Comparison of ENCODE assay signal across 8 mouse cellular contexts in the genomic region with DNA sequence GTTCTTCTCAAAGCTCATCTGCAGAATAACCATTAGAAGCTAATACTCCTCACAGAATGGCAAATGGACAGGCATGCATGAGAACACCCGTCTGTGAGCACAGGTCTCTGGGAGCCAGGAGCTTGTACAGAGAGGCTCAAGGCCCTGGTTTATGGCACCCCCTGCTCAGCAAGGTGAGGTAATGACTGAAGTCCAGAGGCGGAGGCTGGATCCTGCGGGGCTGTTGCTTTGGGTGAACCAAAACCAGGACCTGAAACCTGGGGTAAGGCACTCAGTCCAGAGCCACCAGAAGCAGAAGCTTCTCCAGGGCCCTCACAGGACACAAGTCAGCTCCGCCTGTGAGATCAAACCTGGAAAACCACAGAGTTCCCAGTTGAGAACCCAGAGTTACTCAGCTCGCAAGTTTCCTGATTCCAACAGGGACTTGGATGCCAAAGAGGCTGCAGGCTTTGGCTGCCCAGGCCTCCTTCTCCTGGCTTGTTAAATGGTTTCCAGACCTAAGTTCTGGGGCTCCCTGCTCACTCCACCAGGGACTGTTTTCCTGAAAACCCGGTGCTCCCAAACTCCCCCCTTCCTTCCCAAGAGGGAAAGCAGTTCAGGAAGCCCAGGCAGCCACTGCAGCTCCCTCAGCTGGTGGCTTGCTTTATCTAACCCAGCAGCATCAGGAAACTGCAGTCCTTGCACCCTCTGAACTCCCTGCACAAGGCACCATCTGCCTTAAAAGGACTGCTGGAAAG. TPM values are rescaled to one million over a fixed set of nuclear protein-coding genes. Genes with fewer than 3 reads are reported as not detected.
DNase-seq lines count a peak whose midpoint lies in the region; ATAC-seq and TF ChIP-seq lines count a peak whose summit lies in the region.

No protein-coding gene starts in this region.

- H3K9me3 ChIP-seq in embryonic facial prominence, embryonic 13.5 days: no peaks in the 10 kb centered on the region
- H3K9me3 ChIP-seq in intestine, embryonic 14.5 days (ENCODE audit: control insufficient read depth, low read length): no peaks in the 10 kb centered on the region

- 33% methylated on average over 6 of the region's 6 CpGs for WGBS in lung, adult 2 months
- WGBS in embryonic facial prominence, embryonic 13.5 days: 65% methylated on average over 6 of the region's 6 CpGs
- 60% methylated on average over 6 of the region's 6 CpGs for WGBS in intestine, embryonic 14.5 days

- H3K79me2 ChIP-seq in myocyte (ENCODE audit: control insufficient read depth, insufficient read depth): peaks cover 100% of the 10 kb centered on the region

- H3K4me3 ChIP-seq in lung, adult 2 months (replicated peaks; ENCODE audit: extremely low read depth, low read depth, low read length): no peak overlapping the region
- H3K4me3 ChIP-seq in embryonic facial prominence, embryonic 13.5 days: no peak overlapping the region
- no peak overlapping the region for H3K4me3 ChIP-seq in intestine, embryonic 14.5 days (ENCODE audit: low read depth, low read length)
- no peak overlapping the region for H3K4me3 ChIP-seq in myocyte

- peak; percentile 42 for TF ChIP-seq CTCF in lung, adult 2 months (IDR thresholded peaks at IDR 0.05; ENCODE audit: insufficient read depth, low read length)

- H3K27ac ChIP-seq in embryonic facial prominence, embryonic 13.5 days: peak overlapping the region; percentile 79
- H3K27ac ChIP-seq in intestine, embryonic 14.5 days (ENCODE audit: low read depth): peak overlapping the region; percentile 78

- H3K36me3 ChIP-seq in embryonic facial prominence, embryonic 13.5 days: peaks cover 42% of the 10 kb centered on the region
- H3K36me3 ChIP-seq in intestine, embryonic 14.5 days (ENCODE audit: control insufficient read depth, insufficient read depth, low read length): peaks cover 42% of the 10 kb centered on the region
- H3K36me3 ChIP-seq in myocyte (ENCODE audit: control insufficient read depth, insufficient read depth): peaks cover 54% of the 10 kb centered on the region

- H3ac ChIP-seq in myocyte (ENCODE audit: control insufficient read depth, insufficient read length): no peak overlapping the region

- no peak for ATAC-seq in embryonic facial prominence, embryonic 13.5 days (ENCODE audit: insufficient number of reproducible peaks, insufficient read depth, low FRiP score, low TSS enrichment, low read depth)
- ATAC-seq in intestine, embryonic 14.5 days (replicated peaks; ENCODE audit: low FRiP score, low TSS enrichment, low read depth): peak; percentile 62; the same call in 1 of the 2 replicates
- ATAC-seq in erythroid progenitor cell, adult 5-6 weeks (replicated peaks; ENCODE audit: low FRiP score, poor library complexity, severe bottlenecking): no peak

- H3K27me3 ChIP-seq in embryonic facial prominence, embryonic 13.5 days: no peaks in the 10 kb centered on the region
- H3K27me3 ChIP-seq in intestine, embryonic 14.5 days (replicated peaks; ENCODE audit: control insufficient read depth, insufficient read depth, low read length): no peaks in the 10 kb centered on the region
- H3K27me3 ChIP-seq in myocyte (ENCODE audit: control insufficient read depth, insufficient read depth, insufficient read length): no peaks in the 10 kb centered on the region

- TF ChIP-seq POLR2A in lung, adult 2 months (IDR thresholded peaks at IDR 0.05; ENCODE audit: borderline replicate concordance, extremely low read depth, low read depth, low read length): no peak
- peak; percentile 18 for TF ChIP-seq POLR2A in myocyte (IDR thresholded peaks at IDR 0.05; ENCODE audit: insufficient read length, low read depth)

- no peak for DNase-seq in lung, adult 2 months
- no peak for DNase-seq in lung, postnatal 36 days
- DNase-seq in intestine, embryonic 14.5 days (ENCODE audit: low spot score): no peak
- no peak for DNase-seq in c-Kit-positive CD71-positive TER-119-positive erythroid progenitor cells, embryonic 14.5 days (ENCODE audit: low spot score)
- no peak for DNase-seq in spleen, adult 18-20 months

- no peak overlapping the region for H3K4me2 ChIP-seq in embryonic facial prominence, embryonic 13.5 days
- H3K4me2 ChIP-seq in intestine, embryonic 14.5 days (ENCODE audit: low read length): no peak overlapping the region
- peak overlapping the region; percentile 81 for H3K4me2 ChIP-seq in myocyte (ENCODE audit: low read depth)

- peaks cover 69% of the 10 kb centered on the region for H3K4me1 ChIP-seq in lung, adult 2 months (ENCODE audit: control insufficient read depth, insufficient read depth, low read length)
- peaks cover 60% of the 10 kb centered on the region for H3K4me1 ChIP-seq in embryonic facial prominence, embryonic 13.5 days
- H3K4me1 ChIP-seq in intestine, embryonic 14.5 days (replicated peaks; ENCODE audit: control insufficient read depth, insufficient read depth, low read length): peaks cover 50% of the 10 kb centered on the region

- H3K9ac ChIP-seq in embryonic facial prominence, embryonic 13.5 days: peak overlapping the region; percentile 40; the same call in 1 of the 2 replicates
- H3K9ac ChIP-seq in intestine, embryonic 14.5 days (ENCODE audit: low read length): no peak overlapping the region

TF ChIP-seq in myocyte, 11 proteins besides CTCF, POLR2A, EP300 and RAD21:
- TF ChIP-seq POLR2AphosphoS2 (IDR thresholded peaks at IDR 0.05; ENCODE audit: insufficient read length, low read depth) (peak; percentile 66), MYOG (IDR thresholded peaks at IDR 0.05; ENCODE audit: control insufficient read depth in 1 of 3, insufficient read depth in 1 of 3, insufficient read length in 2 of 3, low read depth in 2 of 3) (peak in 1 of 3 experiments; percentile 6), REST (IDR thresholded peaks at IDR 0.05; ENCODE audit: insufficient read depth, insufficient read length) (no peak)

RNA-seq across cellular contexts. Expression of a gene that starts 28.2 kb away (rescaled TPM):
- 133 and 162 TPM in 2 replicates for polyA plus RNA-seq in lung, adult 2 months (2012; rRNA removed)
- 36.2 and 41.0 TPM in 2 replicates for polyA plus RNA-seq in embryonic facial prominence, embryonic 13.5 days (2015; fragmentation: Nextera tagmentation; extraction: Ambion mirVana)
- polyA plus RNA-seq in intestine, embryonic 14.5 days (2014; fragmentation: Nextera tagmentation; extraction: Ambion mirVana): 67.9 and 72.2 TPM in 2 replicates
- 466 TPM for polyA plus RNA-seq in myocyte (2012; fragmentation: generic; extraction: Trizol)
- total RNA-seq in erythroid progenitor cell, adult 5-6 weeks (2015; ENCODE audit: low replicate concordance): 104 and 105 TPM in 2 replicates
- 198 and 213 TPM in 2 replicates for total RNA-seq in erythroid progenitor cell, adult 5-6 weeks (2017; ENCODE audit: low replicate concordance)

RNA-seq across cellular contexts. Expression of a gene that starts 57.0 kb away (rescaled TPM):
- 0.05 TPM in 1 of 2 replicates, not detected in the other for polyA plus RNA-seq in lung, adult 2 months (2012; rRNA removed)
- 0.22 and 0.32 TPM in 2 replicates for polyA plus RNA-seq in embryonic facial prominence, embryonic 13.5 days (2015; fragmentation: Nextera tagmentation; extraction: Ambion mirVana)
- polyA plus RNA-seq in intestine, embryonic 14.5 days (2014; fragmentation: Nextera tagmentation; extraction: Ambion mirVana): not detected in 2 replicates
- polyA plus RNA-seq in myocyte (2012; fragmentation: generic; extraction: Trizol): 0.38 TPM
- total RNA-seq in erythroid progenitor cell, adult 5-6 weeks (2015; ENCODE audit: low replicate concordance): 160 and 228 TPM in 2 replicates
- 210 and 246 TPM in 2 replicates for total RNA-seq in erythroid progenitor cell, adult 5-6 weeks (2017; ENCODE audit: low replicate concordance)
